Mouse (Mus musculus) neural tube, embryonic 13.5 days (tissue): ENCODE data around the gene Runx1. TPM values are rescaled to one million over a fixed set of nuclear protein-coding genes. Genes with fewer than 3 reads are reported as not detected.
A peak's percentile ranks its signal among the peaks of the same experiment; 100 is the strongest.

Experiments
- ATAC-seq: fragments of 200-750 bp; cut with Nextera tagmentation; 2 replicates; pipeline ENCODE4 v1.8.0; 2017; ENCODE audit warnings: low read depth, mild to moderate bottlenecking, moderate TSS enrichment, moderate library complexity
- H3K27ac ChIP-seq: fragments of 300-500 bp; sonication (generic); replicated peaks from 2 replicates; pipeline ENCODE4 v1.5.1; 2015; ENCODE audit warnings: moderate library complexity, mild to moderate bottlenecking, inconsistent platforms
- H3K27me3 ChIP-seq: fragments of 300-500 bp; sonication (generic); 2 replicates; pipeline ENCODE4 v1.6.1; 2015; ENCODE audit warnings: mild to moderate bottlenecking, inconsistent platforms
- H3K36me3 ChIP-seq: fragments of 300-500 bp; sonication (generic); 2 replicates; pipeline ENCODE4 v1.6.1; 2015; ENCODE audit warnings: mild to moderate bottlenecking, inconsistent platforms
- H3K4me1 ChIP-seq: fragments of 300-500 bp; sonication (generic); replicated peaks from 2 replicates; pipeline ENCODE4 v1.6.1; 2015; ENCODE audit warnings: inconsistent platforms
- H3K4me2 ChIP-seq: fragments of 300-500 bp; sonication (generic); 2 replicates; pipeline ENCODE4 v1.6.1; 2015; ENCODE audit warnings: inconsistent platforms, mild to moderate bottlenecking, moderate library complexity
- H3K4me3 ChIP-seq: fragments of 300-500 bp; sonication (generic); 2 replicates; pipeline ENCODE4 v1.5.1; 2015; ENCODE audit warnings: mild to moderate bottlenecking, inconsistent platforms
- H3K9ac ChIP-seq: fragments of 300-500 bp; sonication (generic); 2 replicates; pipeline ENCODE4 v1.6.1; 2015; ENCODE audit warnings: moderate library complexity, mild to moderate bottlenecking, inconsistent platforms
- H3K9me3 ChIP-seq: fragments of 300-500 bp; sonication (generic); 2 replicates; pipeline ENCODE4 v1.6.1; 2016; ENCODE audit warnings: inconsistent platforms
- WGBS: fragments of 180-500 bp; shearing (Covaris S2); methylation state at CpG from one replicate; pipeline ENCODE4 v1.1.7; 2015; 5-methylcytosine and 5-hydroxymethylcytosine counted together
- polyA plus RNA-seq: library from polyadenylated mRNA; unstranded; fragments of >200 nt; fragmentation: Nextera tagmentation; extraction: Ambion mirVana; gene quantifications from 2 replicates; pipeline ENCODE4 v1.2.1, GENCODE M21; 2015

The Runx1 gene
- polyA plus RNA-seq, 1 experiment from 2014 or later, result 10.3 TPM

DNA sequence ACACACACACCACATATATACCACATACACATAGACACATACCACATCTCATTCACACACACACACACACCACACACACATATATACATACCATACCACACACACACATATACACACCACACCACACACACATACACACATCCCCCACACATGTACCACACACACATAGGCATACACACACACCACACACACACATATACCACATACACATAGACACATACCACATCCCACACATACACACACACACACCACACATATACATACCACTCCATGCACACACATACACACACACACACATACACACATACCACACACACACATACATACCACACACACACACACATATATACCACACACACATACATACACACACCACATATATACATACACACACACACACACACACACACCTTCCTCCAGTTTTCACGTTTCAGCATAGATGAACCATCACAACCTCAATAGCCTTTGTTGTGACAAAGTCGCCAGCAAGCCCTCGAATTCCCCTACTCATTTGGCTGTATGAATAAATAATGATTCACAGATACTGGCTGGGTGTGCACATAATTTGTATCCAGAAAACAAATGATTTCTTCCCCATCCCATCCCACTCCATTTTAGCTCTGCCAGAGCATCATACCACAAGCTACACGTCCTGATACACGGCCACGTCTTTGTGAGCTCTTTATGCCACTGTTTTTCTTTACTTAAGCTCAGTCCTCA is 1.8 kb downstream of the Runx1 start:
- Histone ChIP-seq H3K27ac (no peak overlapping the region), H3K4me3 (no peak overlapping the region), H3K4me2 (no peak overlapping the region), H3K36me3 (no peaks in the 10 kb centered on the region), H3K4me1 (peaks cover 22% of the 10 kb centered on the region), H3K27me3 (peaks cover 6% of the 10 kb centered on the region; the same call in 1 of the 2 replicates), H3K9me3 (no peaks in the 10 kb centered on the region), H3K9ac (no peak overlapping the region)
- ATAC-seq, result no peak
- WGBS, result 79% methylated on average over 6 of the region's 6 CpGs

DNA sequence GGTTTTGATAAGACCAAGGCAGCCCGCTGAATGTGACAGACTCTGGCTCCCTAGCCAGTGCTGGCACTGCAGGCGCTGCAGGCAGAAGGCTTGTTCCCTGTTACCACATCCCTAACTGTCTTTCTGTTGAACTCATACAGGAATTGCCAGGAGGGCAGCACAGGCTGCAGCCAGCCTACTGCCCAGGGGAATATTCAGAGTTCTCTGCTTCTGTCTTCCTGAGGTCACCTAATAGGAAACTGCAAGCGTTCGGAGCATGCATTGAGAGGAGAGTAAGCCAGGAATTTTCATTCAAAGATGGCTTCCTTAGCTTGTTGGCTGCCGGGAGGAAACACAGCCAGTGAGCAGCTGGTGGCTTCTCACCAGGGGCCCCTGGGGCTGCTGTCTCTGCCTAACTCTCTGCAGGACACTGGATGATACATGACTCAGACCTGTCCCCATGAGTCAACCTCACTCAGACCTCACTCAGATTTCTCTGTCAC is 2.5 kb downstream of the Runx1 start:
- Histone ChIP-seq H3K4me3 (no peak overlapping the region), H3K9ac (no peak overlapping the region), H3K9me3 (no peaks in the 10 kb centered on the region), H3K4me1 (peaks cover 19% of the 10 kb centered on the region), H3K27ac (0 out of 2 replicates have a peak overlapping the region, but pooled peaks have one; percentile 1), H3K4me2 (no peak overlapping the region), H3K36me3 (no peaks in the 10 kb centered on the region), H3K27me3 (peaks cover 13% of the 10 kb centered on the region)
- ATAC-seq, result no peak
- WGBS, result 49% methylated on average over 5 of the region's 5 CpGs

GRCm38 (mm10) chr16:92822676-92823075 is 3.3 kb downstream of the Runx1 start:
- H3K36me3 ChIP-seq, result no peaks in the 10 kb centered on the region
- H3K4me2 ChIP-seq, result no peak overlapping the region
- no peak for ATAC-seq
- H3K9ac ChIP-seq, result no peak overlapping the region
- H3K4me1 ChIP-seq, result peaks cover 17% of the 10 kb centered on the region
- peaks cover 14% of the 10 kb centered on the region for H3K27me3 ChIP-seq
- H3K9me3 ChIP-seq, result no peaks in the 10 kb centered on the region
- no peak overlapping the region for H3K27ac ChIP-seq
- 81% methylated on average over 12 of the region's 12 CpGs for WGBS
- no peak overlapping the region for H3K4me3 ChIP-seq

- Histone ChIP-seq H3K9me3 (no peaks in the 10 kb centered on the region), H3K27ac (no peak overlapping the region), H3K4me1 (peaks cover 17% of the 10 kb centered on the region), H3K36me3 (no peaks in the 10 kb centered on the region), H3K4me2 (no peak overlapping the region), H3K4me3 (no peak overlapping the region), H3K27me3 (peaks cover 18% of the 10 kb centered on the region), H3K9ac (no peak overlapping the region)
- 56% methylated on average over 14 of the region's 14 CpGs for WGBS
- ATAC-seq, result 0 out of 2 replicates have a peak, but pooled peaks have one; percentile 56
These were observed 3.9 kb downstream of the Runx1 start for GRCm38 (mm10) chr16:92821938-92822629.

DNA sequence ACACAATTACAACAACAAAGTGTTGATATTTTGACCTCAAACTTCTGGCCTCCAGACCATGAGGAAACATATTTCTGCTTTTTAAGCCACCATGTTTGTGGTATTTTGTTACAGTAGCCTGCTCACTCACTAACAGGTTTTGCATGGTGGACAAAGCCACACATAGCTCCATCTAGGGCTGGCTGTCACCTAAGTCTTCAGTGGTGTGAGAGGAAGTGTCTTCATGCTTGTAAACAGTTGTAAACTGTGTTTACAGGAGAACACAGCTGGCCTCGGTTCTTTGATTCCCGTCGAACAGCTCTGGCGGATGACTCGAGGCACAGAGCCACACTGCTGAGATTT is 4.4 kb downstream of the Runx1 start:
- Histone ChIP-seq H3K4me3 (no peak overlapping the region), H3K27ac (no peak overlapping the region), H3K9ac (no peak overlapping the region), H3K27me3 (peaks cover 18% of the 10 kb centered on the region), H3K9me3 (no peaks in the 10 kb centered on the region), H3K4me1 (peaks cover 17% of the 10 kb centered on the region), H3K36me3 (no peaks in the 10 kb centered on the region), H3K4me2 (no peak overlapping the region)
- no peak for ATAC-seq
- whole genome bisulfite sequencing, result 57% methylated on average over 5 of the region's 5 CpGs

DNA sequence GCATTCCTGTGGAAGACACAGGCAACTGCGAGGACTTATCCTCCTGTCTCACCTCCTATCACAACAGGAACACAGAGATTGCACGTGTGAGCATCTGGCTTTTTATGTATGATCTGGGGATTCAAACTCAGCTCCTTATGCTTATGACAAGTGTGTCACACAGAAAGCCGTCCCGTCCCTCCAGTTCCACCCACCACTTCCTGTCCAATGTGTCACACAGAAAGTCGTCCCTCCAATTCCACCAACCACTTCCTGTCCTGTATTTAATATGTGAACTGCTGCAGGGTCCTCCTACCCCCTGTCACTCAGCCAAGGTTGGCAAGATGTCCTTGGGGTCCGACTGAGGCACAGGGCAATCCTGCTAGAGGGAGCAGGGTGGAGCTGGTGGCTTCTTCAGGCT is 5.5 kb downstream of the Runx1 start:
- H3K4me3 ChIP-seq, result no peak overlapping the region
- H3K36me3 ChIP-seq, result no peaks in the 10 kb centered on the region
- no peak overlapping the region for H3K27ac ChIP-seq
- H3K9ac ChIP-seq, result no peak overlapping the region
- H3K4me1 ChIP-seq, result peaks cover 17% of the 10 kb centered on the region
- no peak overlapping the region for H3K4me2 ChIP-seq
- no peaks in the 10 kb centered on the region for H3K9me3 ChIP-seq
- no peak for ATAC-seq
- peaks cover 18% of the 10 kb centered on the region for H3K27me3 ChIP-seq
- 90% methylated on average over 6 of the region's 6 CpGs for WGBS

- no peak overlapping the region for H3K9ac ChIP-seq
- H3K4me2 ChIP-seq, result no peak overlapping the region
- H3K4me1 ChIP-seq, result peaks cover 16% of the 10 kb centered on the region
- H3K27ac ChIP-seq, result no peak overlapping the region
- H3K36me3 ChIP-seq, result no peaks in the 10 kb centered on the region
- no peak for ATAC-seq
- 83% methylated on average over 8 of the region's 8 CpGs for WGBS
- H3K27me3 ChIP-seq, result peaks cover 18% of the 10 kb centered on the region
- no peak overlapping the region for H3K4me3 ChIP-seq
- no peaks in the 10 kb centered on the region for H3K9me3 ChIP-seq
These were observed 7.3 kb downstream of the Runx1 start for GRCm38 (mm10) chr16:92818480-92819269.

- no peak overlapping the region for H3K4me3 ChIP-seq
- H3K36me3 ChIP-seq, result no peaks in the 10 kb centered on the region
- H3K27ac ChIP-seq, result no peak overlapping the region
- no peaks in the 10 kb centered on the region for H3K4me1 ChIP-seq
- H3K4me2 ChIP-seq, result no peak overlapping the region
- H3K9me3 ChIP-seq, result no peaks in the 10 kb centered on the region
- no peak overlapping the region for H3K9ac ChIP-seq
- H3K27me3 ChIP-seq, result peaks cover 18% of the 10 kb centered on the region
- WGBS, result 86% methylated on average over 7 of the region's 7 CpGs
- ATAC-seq, result no peak
These were observed 9.9 kb downstream of the Runx1 start for GRCm38 (mm10) chr16:92816092-92816491.

- H3K27me3 ChIP-seq, result peaks cover 17% of the 10 kb centered on the region
- no peaks in the 10 kb centered on the region for H3K36me3 ChIP-seq
- H3K27ac ChIP-seq, result no peak overlapping the region
- no peak overlapping the region for H3K4me2 ChIP-seq
- 74% methylated on average over 2 of the region's 2 CpGs for WGBS
- H3K4me3 ChIP-seq, result no peak overlapping the region
- H3K4me1 ChIP-seq, result no peaks in the 10 kb centered on the region
- no peak for ATAC-seq
- H3K9ac ChIP-seq, result no peak overlapping the region
- no peaks in the 10 kb centered on the region for H3K9me3 ChIP-seq
These were observed 10.8 kb downstream of the Runx1 start for GRCm38 (mm10) chr16:92815195-92815527.

- WGBS, result 76% methylated on average over 5 of the region's 5 CpGs
- 0 out of 2 replicates have a peak, but pooled peaks cover under 1% of the 10 kb centered on the region for H3K4me1 ChIP-seq
- no peak overlapping the region for H3K4me2 ChIP-seq
- no peaks in the 10 kb centered on the region for H3K36me3 ChIP-seq
- H3K9me3 ChIP-seq, result no peaks in the 10 kb centered on the region
- ATAC-seq, result no peak
- H3K27me3 ChIP-seq, result peaks cover 13% of the 10 kb centered on the region
- no peak overlapping the region for H3K9ac ChIP-seq
- no peak overlapping the region for H3K27ac ChIP-seq
- no peak overlapping the region for H3K4me3 ChIP-seq
These were observed 11.4 kb downstream of the Runx1 start for GRCm38 (mm10) chr16:92814366-92815194.

DNA sequence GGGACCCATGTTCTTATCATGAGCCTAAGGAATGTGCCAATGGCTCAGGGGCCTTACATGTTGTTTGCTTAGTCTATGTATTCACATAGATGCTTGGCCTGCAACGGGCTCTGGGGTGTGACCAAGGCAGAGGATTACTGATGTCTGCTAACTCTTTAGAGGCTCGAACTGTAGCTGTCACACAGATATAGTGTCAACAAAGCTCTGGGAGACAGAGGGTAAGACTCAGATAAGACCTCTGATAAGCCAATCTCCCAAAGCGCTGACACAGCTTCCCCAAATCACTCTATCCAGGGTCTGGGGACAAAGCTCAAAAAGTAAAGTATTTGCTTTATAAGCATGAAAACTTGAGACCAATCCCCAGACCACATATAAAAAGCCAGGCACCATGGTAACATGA is 13.5 kb downstream of the Runx1 start:
- 84% methylated on average over 3 of the region's 3 CpGs for WGBS
- H3K9me3 ChIP-seq, result no peaks in the 10 kb centered on the region
- H3K4me2 ChIP-seq, result no peak overlapping the region
- H3K36me3 ChIP-seq, result no peaks in the 10 kb centered on the region
- no peak overlapping the region for H3K9ac ChIP-seq
- no peak overlapping the region for H3K27ac ChIP-seq
- 0 out of 2 replicates have a peak, but pooled peaks cover 5% of the 10 kb centered on the region for H3K4me1 ChIP-seq
- H3K4me3 ChIP-seq, result no peak overlapping the region
- 0 out of 2 replicates have a peak, but pooled peaks cover 2% of the 10 kb centered on the region for H3K27me3 ChIP-seq
- ATAC-seq, result no peak
